Mouse (Mus musculus): ENCODE results near the gene Kcnh1. TPM values are rescaled to one million over a fixed set of nuclear protein-coding genes. Genes with fewer than 3 reads are reported as not detected.

The Kcnh1 gene
- 0.49 TPM in 2 replicates for polyA plus RNA-seq (2015; fragmentation: Nextera tagmentation; extraction: Ambion mirVana)

GRCm38 (mm10) chr1:192190508-192191321, at the start of gene Kcnh1:
Kcnh1 (plus strand) TSS chr1:192190774.
- peak; percentile 70 for DNase-seq (ENCODE audit: low spot score)

- no peak for DNase-seq (ENCODE audit: low spot score)
These were observed 39.4 kb upstream of the Kcnh1 start for GRCm38 (mm10) chr1:192151179-192151578.

- no peak for DNase-seq (ENCODE audit: low spot score)
These were observed 19.1 kb upstream of the Kcnh1 start for GRCm38 (mm10) chr1:192171477-192171876.

GRCm38 (mm10) chr1:192179877-192180276, 10.7 kb upstream of the Kcnh1 start:
- no peak for DNase-seq (ENCODE audit: low spot score)

GRCm38 (mm10) chr1:192181696-192182257, 8.8 kb upstream of the Kcnh1 start:
- DNase-seq (ENCODE audit: low spot score) = no peak

GRCm38 (mm10) chr1:192189056-192189455, 1.5 kb upstream of the Kcnh1 start:
- peak; percentile 19 for DNase-seq (ENCODE audit: low spot score)

GRCm38 (mm10) chr1:192189771-192190170, 803 bp upstream of the Kcnh1 start:
- no peak for DNase-seq (ENCODE audit: low spot score)

- DNase-seq (ENCODE audit: low spot score) = no peak
These were observed 707 bp downstream of the Kcnh1 start for GRCm38 (mm10) chr1:192191322-192191639.

GRCm38 (mm10) chr1:192191859-192192258, 1.3 kb downstream of the Kcnh1 start:
- DNase-seq (ENCODE audit: low spot score) = no peak

- no peak for DNase-seq (ENCODE audit: low spot score)
These were observed 2.1 kb downstream of the Kcnh1 start for GRCm38 (mm10) chr1:192192710-192193109.

- no peak for DNase-seq (ENCODE audit: low spot score)
These were observed 3.1 kb downstream of the Kcnh1 start for GRCm38 (mm10) chr1:192193656-192194055.

GRCm38 (mm10) chr1:192197495-192197894, 6.9 kb downstream of the Kcnh1 start:
- DNase-seq (ENCODE audit: low spot score) = no peak

- no peak for DNase-seq (ENCODE audit: low spot score)
These were observed 12.4 kb downstream of the Kcnh1 start for GRCm38 (mm10) chr1:192202936-192203335.

- no peak for DNase-seq (ENCODE audit: low spot score)
These were observed 17.4 kb downstream of the Kcnh1 start for GRCm38 (mm10) chr1:192207956-192208355.

- DNase-seq (ENCODE audit: low spot score) = no peak
These were observed 21.9 kb downstream of the Kcnh1 start for GRCm38 (mm10) chr1:192212448-192212847.

GRCm38 (mm10) chr1:192214666-192215065, 24.1 kb downstream of the Kcnh1 start:
- DNase-seq (ENCODE audit: low spot score) = no peak

GRCm38 (mm10) chr1:192220156-192220555, 29.6 kb downstream of the Kcnh1 start:
- DNase-seq (ENCODE audit: low spot score) = no peak

GRCm38 (mm10) chr1:192224161-192224560, 33.6 kb downstream of the Kcnh1 start:
- no peak for DNase-seq (ENCODE audit: low spot score)

- DNase-seq (ENCODE audit: low spot score) = no peak
These were observed 42.1 kb downstream of the Kcnh1 start for GRCm38 (mm10) chr1:192232696-192233095.

GRCm38 (mm10) chr1:192246836-192247235, 56.3 kb downstream of the Kcnh1 start:
- no peak for DNase-seq (ENCODE audit: low spot score)

GRCm38 (mm10) chr1:192259146-192259545, 68.6 kb downstream of the Kcnh1 start:
- DNase-seq (ENCODE audit: low spot score) = no peak

- DNase-seq (ENCODE audit: low spot score) = no peak
These were observed 69.0 kb downstream of the Kcnh1 start for GRCm38 (mm10) chr1:192259616-192260015.

GRCm38 (mm10) chr1:192265704-192266103, 75.1 kb downstream of the Kcnh1 start:
- DNase-seq (ENCODE audit: low spot score) = no peak

Data from thymus, postnatal 0 days (tissue).